Mouse (Mus musculus) cerebellum, adult 11-12 months (tissue): ENCODE measurements around the gene Card11.

ENCODE experiments used
- DNase-seq: peaks from one replicate; pipeline ENCODE4 v3.0.0; 2022

Card11 gene

DNA sequence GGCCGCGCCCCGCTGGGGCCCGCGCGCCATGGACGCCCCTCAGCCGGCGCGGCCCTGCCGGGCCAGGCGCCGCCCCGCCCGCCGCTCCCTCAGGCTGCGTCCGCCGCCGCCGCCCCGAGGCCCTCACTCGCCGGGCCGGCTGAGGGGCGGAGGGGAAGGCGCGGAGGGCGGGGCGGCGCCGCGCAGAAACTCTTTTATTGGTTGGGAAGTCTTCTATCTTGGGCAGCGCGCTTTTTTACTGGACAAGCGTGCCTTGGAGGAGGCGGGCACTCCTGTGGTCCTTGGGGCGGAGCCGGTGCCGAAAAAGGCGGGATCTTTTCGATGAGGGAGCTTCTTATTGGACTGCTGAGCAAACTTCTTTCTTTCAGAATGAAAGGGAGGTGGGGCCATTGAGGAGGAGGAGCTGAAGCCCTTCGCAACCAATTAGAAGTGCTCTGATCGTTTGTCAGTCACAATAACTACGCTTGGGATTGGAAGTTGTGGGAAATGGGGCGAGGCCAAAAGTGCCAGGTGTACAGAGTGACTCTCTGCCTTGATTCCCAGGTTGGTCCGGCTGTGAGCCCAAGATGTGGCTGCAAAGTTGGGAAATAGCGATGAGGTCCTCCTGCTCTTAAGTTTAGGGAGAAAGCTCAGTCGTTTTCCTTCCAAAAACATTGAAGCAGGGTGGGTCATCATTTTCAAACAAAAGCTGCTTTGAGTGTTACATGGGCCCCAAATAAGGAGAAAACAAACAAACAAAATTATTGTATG, 169.9 kb downstream of the Card11 start, which contains the start of gene Gna12:
Gene Gna12, minus strand, starts transcription at position 118 of the 750 bp plus-strand sequence.
- peak; percentile 99 for DNase-seq

GRCm38 (mm10) chr5:140829911-140830294, 170.5 kb downstream of the Card11 start:
- peak; percentile 72 for DNase-seq

GRCm38 (mm10) chr5:140829081-140829910, 171.1 kb downstream of the Card11 start:
- DNase-seq = no peak

GRCm38 (mm10) chr5:140828363-140828762, 172.0 kb downstream of the Card11 start:
- no peak for DNase-seq

GRCm38 (mm10) chr5:140827896-140828295, 172.5 kb downstream of the Card11 start:
- DNase-seq = no peak

DNA sequence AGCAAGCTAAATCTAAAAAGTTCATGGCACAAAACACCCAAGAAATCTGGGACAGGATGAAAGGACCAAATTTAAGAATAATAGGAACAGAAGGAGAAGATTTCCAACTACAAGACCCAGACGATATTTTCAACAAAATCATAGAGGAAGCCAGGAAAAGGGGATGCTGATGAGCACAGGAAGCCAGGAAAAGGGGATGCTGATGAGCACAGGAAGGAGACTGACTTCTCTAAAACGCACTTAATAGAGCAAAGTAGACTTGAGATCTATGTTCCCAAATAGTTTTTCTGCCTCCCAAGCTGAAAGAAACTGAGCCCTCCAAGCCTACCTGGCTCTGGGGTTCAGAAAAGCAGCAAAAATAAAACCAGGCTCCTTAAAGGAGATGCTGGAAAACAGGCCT, 173.0 kb downstream of the Card11 start:
- no peak for DNase-seq

DNA sequence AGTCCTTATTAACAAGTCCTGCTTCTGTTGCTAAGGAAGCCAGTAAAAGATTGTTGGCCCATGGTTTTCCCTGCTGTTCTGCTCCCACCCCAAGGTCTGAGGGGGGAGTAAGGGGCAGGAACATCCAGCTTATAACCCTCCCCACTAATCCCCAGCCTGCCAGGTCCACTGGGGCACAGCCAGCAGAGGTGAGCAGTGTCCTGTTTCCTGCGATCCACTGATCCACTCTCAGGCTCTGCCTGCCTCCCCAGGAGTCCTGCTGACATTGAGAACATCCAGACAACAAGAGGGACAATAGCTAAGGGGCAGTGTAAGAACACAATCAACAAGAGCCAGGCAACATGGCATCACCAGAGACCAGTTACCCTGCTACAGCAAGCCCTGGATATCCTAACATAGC, 173.6 kb downstream of the Card11 start:
- DNase-seq = no peak

GRCm38 (mm10) chr5:140826118-140826517, 174.3 kb downstream of the Card11 start:
- no peak for DNase-seq

- DNase-seq = no peak
Measured at GRCm38 (mm10) chr5:140824126-140824525, 176.3 kb downstream of the Card11 start.

- DNase-seq = no peak
Measured at GRCm38 (mm10) chr5:140823386-140823785, 177.0 kb downstream of the Card11 start.
